Mouse (Mus musculus) gastrocnemius, postnatal 36 days (tissue): ENCODE results near the gene Mcrs1. TPM values are rescaled to one million over a fixed set of nuclear protein-coding genes. Genes with fewer than 3 reads are reported as not detected.

Experiments used
- DNase-seq, 2 experiments: peaks; one replicate each; pipeline ENCODE4 v3.0.0; 2022
- intact Hi-C: fragments of 180-260 bp; cut with DNase I; formaldehyde crosslinking; loops from one replicate; pipeline ENCODE4 v1.15.1; 2025
- total RNA-seq, 2 experiments: library from RNA; stranded (reverse); gene quantifications; 2 replicates each; pipeline ENCODE4 v1.2.3; 2021

The Mcrs1 gene
- total RNA-seq, 2 experiments from 2014 or later = 25.6 to 28.9 TPM

DNA sequence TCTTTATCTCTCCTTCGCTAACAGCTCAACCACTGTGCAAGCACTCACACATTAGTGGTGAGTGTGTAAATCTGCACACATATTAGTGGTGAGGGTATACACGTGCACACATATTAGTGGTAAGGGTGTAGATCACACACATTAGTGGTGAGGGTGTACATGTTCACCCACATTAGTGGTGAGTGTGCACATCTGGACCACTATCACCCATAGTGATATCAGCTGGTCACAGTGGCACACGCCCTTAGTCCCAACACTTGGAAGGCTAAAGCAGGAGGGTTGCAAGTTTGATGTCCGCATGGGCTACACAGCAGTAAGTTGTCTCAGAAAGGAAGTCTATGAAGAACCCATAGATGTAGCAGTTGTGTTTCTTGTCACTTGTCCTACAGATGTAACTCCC is 34.1 kb downstream of the Mcrs1 start:
- intact Hi-C loops = no loop called here
- DNase-seq = no peak

DNA sequence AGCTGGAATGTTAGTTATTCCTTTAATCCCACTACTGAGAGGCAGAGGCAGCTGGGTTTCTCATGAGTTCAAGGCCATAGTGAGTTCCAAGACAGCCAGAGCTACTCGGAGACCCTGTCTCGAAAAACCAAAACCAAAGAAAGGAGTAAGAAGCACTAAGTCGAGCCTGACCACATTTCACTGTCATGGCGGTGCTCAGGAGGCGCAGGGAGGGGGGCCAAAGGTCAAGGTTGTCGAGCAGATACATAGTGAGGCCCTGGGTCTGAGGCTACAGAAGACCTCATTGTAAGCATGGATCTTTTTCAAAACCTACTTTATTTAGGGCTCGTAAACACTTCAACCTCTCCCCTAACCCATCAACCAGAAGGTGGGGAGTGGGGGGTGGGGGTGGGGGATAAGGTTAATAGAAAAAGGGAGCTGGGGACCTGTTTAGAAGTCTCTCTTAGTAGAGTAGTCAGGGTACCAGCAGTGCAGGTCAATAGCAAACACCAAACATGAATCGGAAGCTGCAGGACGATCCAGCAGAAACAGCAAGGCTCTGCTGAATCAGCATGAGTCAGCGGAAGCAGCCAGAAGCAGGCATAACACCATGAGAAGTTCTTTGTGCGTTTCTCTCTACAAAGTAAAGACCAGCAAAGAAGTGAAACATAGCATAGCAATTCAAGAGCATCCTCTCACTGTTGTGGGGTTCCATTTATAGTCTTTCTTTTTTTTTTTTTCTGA is 35.9 kb downstream of the Mcrs1 start:
- no peak for DNase-seq
- intact Hi-C loops = loop anchor here (2.0 kb wide), 1 partner anchor 49 kb away; no protein-coding TSS in a partner anchor

- DNase-seq = no peak
- intact Hi-C loops = loop anchor here (2.0 kb wide), 1 partner anchor 50 kb away; no protein-coding TSS in a partner anchor
Measured at GRCm38 (mm10) chr15:99214941-99215340, 36.8 kb downstream of the Mcrs1 start.

DNA sequence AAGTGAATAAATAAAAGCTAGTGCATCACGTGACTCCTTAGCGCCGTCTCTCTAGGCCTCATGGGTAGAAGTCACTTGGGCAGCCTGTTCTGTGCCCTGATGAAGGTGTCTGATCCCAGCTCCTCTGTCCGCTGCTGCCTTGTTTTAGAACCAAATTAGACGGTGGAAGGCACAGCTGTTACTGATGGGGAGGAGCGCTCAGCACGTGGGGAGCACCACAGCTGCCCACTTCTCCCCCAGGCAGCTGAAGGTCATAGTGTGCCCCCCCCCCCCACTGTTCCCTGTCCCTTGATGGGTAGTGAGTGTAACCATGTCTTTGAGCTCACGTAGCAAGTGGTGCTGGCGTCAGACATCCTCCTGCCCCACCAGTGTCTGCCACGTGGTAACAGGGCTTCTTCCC is 38.6 kb downstream of the Mcrs1 start:
- intact Hi-C loops = no loop called here
- no peak for DNase-seq

DNA sequence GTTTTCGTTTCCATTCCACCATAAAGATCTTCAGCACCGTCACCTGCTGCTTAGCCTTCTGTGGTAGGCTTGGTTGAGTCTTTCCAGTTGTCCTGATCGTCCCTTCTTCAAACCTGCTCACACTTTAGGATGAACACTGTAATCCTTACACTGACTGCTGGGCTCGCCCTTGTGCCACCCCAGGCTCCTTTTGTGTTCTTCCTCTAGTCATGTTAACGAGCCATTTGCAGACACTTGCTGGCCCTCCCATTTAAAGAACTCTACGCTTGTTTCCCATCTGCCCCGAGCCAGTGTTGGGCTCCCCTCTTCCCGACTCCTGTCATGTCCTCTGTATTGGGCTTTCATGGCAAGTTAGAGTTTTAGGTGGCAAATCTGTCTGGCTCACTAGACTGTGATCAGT is 45.8 kb downstream of the Mcrs1 start:
- intact Hi-C loops = no loop called here
- DNase-seq = no peak

- no peak for DNase-seq
- intact Hi-C loops = loop anchor here (5.0 kb wide), 1 partner anchor 151 kb away; no protein-coding TSS in a partner anchor
Measured at GRCm38 (mm10) chr15:99198761-99199160, 53.0 kb downstream of the Mcrs1 start.

GRCm38 (mm10) chr15:99195043-99195442 is 56.7 kb downstream of the Mcrs1 start:
- no peak for DNase-seq
- intact Hi-C loops = loop anchor here (5.0 kb wide), 1 partner anchor 148 kb away; no protein-coding TSS in a partner anchor

DNA sequence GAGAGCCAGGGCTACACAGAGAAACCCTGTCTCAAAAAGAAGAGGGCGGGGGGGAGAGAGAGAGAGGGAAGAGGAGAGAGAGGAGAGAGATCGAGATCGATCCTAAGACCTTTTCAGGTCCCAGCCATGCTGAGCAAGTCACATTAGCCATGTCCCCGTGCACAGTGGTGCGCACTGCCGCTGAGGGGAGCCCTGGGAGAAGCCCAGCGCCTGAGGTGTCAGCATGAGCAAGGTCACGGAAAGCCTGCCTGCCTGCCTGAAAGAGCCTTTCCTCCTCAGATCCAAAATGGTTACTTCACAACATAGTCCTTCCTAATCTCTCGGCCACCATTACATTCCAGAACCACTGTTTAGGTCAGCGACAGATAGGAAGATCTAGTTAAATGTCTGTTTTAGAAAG is 57.4 kb downstream of the Mcrs1 start:
- no peak for DNase-seq
- intact Hi-C loops = no loop called here

Other genes with a start within 250 kb of the Mcrs1 start
- 1 to 10 TPM; 8.2 to 9.4 TPM for gene Tuba1c, start 222.1 kb downstream of the Mcrs1 start, total RNA-seq
- 1 to 10 TPM in 1 of 2 experiments, under 1 TPM in 1; 0.42 to 1.2 TPM for gene Prph, start 196.8 kb downstream of the Mcrs1 start, total RNA-seq
- gene Troap, start 177.4 kb downstream of the Mcrs1 start, total RNA-seq = under 1 TPM; 0.62 to 0.69 TPM
- not detected for gene C1ql4, start 164.1 kb downstream of the Mcrs1 start, total RNA-seq
- gene Dnajc22, start 158.8 kb downstream of the Mcrs1 start, total RNA-seq = under 1 TPM in 1 of 2 experiments, not detected in 1; 0.27 TPM
- gene Spats2, start 126.0 kb downstream of the Mcrs1 start, total RNA-seq = 1 to 10 TPM; 3.8 to 3.9 TPM
- under 1 TPM in 1 of 2 experiments, not detected in 1; 0.08 TPM for gene Kcnh3, start 27.1 kb downstream of the Mcrs1 start, total RNA-seq
- gene Prpf40b, start 43.1 kb upstream of the Mcrs1 start, total RNA-seq = 10 to 100 TPM; 21.0 to 23.0 TPM
- not detected for gene Fam186b, start 43.9 kb upstream of the Mcrs1 start, total RNA-seq
- gene Fmnl3, start 118.5 kb upstream of the Mcrs1 start, total RNA-seq = 1 to 10 TPM; 6.6 to 7.0 TPM
- gene Tmbim6, start 140.9 kb upstream of the Mcrs1 start, total RNA-seq = 100 to 1,000 TPM; 165 to 172 TPM
- gene Nckap5l, start 205.8 kb upstream of the Mcrs1 start, total RNA-seq = 1 to 10 TPM; 3.6 to 4.0 TPM
- 1 to 10 TPM; 3.0 to 3.5 TPM for gene Bcdin3d, start 222.8 kb upstream of the Mcrs1 start, total RNA-seq